Mouse (Mus musculus) CD8-positive naive resting alpha-beta T cell, adult 2 months (primary cell): ENCODE data around the gene Tradd.
"Not testable (repeated sequence)": the region's sequence is repeated elsewhere in the genome, so short reads cannot be mapped to it uniquely, and the experiment has no call there.

ENCODE experiments used
- DNase-seq, 2 experiments: peaks; one replicate each; pipeline ENCODE4 v3.0.0; 2022; ENCODE audit warnings: low read depth in 2 of 2, low spot score in 2 of 2

Tradd gene

GRCm38 (mm10) chr8:105252680-105253537, 11.5 kb downstream of the Tradd start:
- no peak for DNase-seq

DNA sequence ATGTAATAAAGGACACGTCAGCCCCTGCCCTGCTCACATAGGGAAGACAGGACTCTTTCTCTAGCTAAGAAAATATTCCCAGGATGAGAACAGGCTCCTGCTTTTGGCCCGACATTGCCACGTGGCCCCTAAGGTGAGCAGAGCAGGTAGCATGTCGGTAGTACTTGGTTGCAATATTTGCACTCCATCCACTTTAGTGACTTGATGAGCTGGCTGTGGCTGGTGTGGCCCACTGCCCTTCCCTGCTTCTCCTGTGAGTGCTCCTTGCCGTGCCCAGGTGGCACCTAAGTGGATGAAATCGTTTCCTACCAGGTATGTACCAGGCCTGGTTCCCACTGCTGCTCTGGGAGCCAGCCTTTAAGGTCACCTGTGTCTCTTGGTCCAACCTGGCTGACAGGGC, 12.5 kb downstream of the Tradd start:
- DNase-seq: no peak

GRCm38 (mm10) chr8:105241016-105241415, 23.4 kb downstream of the Tradd start:
- DNase-seq: no peak

DNA sequence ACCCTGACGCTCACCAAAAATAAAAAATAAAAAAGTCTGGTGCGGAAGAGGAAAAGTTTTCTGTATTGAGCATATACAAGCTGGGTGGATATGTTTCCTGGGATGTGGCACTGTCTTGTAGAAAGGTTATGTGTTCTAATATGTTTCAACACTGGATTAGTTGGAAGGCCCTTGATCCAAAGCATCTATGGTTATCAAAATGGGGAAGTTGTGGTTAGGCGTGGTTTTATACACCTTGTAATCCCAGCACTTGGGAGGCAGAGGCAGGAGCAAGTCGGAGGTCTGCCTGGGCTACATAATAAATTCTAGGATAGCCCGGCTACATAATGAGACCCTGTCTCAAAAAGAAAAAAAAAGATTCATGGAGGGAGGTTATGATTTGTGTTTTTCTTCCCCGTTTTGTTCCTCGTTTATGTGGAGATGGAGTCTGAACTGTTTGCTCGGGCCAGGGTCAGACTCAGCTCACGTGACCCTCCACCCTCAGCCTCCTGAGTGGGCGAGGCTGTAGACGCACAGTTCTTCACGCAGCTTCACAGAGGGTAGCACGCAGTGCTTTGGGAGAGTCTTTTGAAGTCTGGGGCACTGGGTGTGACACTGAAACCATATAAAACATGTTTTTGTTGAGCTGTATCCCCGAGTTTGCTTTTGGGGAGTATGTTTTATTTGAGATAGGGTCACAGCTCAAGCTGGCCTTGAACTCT, 26.8 kb downstream of the Tradd start:
- no peak for DNase-seq

DNA sequence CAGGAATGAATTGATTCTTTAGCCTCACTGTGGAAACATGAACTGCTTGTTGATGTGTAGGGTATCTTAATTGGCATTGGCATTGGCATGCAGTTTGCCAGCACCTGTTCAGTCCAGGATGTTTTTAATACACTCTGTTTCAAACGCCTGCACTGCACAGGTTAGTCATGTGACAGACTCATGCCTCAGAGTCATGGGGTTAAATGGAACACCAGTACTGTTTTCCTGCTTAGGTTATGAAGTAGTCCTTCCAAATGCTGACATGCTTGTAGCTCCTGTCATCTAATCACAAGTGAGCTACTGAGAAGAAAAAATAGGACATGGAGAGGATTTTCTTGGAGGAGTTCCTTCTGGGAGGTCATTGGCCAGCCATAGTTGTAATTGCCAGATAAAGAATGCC, 29.2 kb downstream of the Tradd start:
- no peak for DNase-seq

DNA sequence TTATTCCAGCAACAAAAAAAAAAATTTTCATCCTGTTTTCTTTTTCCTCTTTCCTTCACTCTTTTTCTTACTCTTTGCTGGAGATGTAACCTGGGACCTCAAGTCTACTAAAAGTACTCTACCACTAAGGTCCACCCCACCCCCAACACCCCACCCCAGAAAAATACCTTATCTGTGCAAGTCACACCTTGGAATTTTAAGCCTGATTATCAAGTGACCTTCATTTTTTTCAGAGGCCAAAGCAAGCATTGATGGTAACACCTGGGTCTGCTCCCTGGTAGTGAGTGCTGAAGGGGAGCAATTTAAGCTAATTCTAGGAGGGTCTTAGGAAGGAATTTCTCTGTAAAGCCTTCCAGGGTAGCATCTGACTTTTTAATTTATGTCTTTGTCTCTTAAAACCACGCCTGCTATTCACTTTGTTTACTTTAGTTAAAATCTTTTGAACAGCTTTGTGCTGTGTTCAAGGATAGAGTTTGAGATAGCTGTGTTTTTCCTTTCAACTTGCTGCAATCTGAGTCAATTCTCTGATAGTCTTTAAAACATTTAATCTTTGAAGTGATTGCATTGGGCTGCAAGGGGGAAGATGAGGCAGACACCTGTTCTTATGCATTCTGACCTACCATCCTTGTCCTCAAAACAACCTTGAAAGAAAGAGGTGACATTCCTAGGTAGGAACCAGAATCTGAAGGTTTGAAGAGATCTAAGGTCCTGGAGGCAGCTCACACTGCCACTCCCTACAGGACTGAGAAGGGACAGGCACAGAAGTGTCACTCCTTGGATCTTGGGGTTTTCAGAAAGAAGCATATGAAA, 31.1 kb downstream of the Tradd start:
- no peak for DNase-seq

- not testable (repeated sequence) for DNase-seq
Observed at GRCm38 (mm10) chr8:105232321-105232693, 32.1 kb downstream of the Tradd start.

DNA sequence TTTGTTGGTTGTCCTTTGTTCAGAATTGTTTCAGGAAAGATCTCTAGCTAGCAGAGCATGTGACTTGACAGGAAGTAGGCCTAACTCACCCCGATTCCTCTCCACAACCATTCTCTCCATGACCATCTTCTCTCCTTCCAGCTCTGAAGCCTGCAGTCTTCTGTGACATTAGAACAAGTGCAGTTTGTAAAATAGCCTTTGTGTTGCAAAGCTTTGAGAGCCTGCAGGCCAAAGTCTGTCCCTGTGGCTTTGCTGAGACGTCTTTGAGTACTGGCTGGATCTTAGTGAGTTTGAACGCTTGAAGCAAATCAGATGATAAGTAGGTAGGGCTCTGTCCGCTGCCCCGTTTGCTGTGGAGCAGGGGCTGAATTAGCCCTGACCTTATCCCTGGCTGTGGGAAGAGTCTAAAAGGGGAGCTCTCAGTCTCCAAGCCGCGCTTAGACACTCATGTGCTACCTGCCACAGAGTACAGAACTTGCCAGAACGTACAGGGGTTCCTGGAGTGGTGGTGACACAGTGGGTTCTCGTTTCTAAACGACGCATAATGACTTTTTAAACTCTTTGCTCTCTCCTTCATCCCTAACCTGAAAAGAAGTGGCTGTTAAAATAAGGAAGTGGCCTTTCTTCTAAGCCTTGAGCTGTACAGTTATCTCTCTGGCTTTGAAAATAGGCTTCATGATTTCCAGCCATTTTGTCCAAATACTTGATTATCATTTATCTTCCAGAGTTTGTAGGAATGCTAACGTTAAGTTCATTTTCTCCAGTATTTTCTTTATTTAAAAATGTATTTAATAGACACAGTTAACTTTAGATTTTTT, 32.7 kb downstream of the Tradd start:
- DNase-seq: no peak

DNA sequence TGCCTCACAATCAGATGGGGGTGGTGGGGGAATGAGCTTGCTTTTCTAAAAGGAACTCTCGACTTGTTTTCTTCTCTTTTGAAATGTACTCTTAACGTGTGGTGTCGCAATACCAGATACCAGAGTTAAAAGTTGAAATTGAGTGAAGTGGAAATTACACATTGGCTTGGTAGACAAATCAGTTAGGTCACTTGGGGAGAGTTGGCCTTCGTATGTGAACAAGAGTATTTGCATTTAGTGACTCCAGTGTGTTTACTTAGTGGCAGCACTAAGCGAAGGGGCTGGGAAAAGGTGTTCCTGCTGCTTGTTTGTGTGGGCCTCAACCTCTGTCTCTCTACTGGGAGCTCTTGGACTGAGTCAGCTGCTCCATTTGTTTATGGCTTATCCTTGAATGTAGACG, 38.5 kb downstream of the Tradd start:
- no peak for DNase-seq

DNA sequence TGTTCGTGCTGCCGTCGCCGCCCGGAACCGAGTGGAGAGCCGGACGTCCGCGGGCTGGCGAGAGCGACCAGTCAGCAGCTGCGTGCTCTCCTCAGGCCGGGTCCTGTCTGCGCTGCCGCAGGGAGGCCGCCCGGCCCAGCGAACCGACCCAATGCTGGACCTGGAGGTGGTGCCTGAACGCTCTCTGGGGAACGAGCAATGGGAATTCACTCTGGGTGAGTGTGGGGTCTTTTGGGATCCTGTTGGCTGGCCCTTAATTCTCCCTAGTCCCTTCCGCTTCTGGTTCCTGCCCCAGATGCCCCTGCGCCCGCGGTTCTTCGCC, 39.2 kb downstream of the Tradd start:
- DNase-seq: no peak

GRCm38 (mm10) chr8:105224413-105225271, 39.8 kb downstream of the Tradd start, which contains the start of gene D230025D16Rik:
Gene D230025D16Rik (plus strand): TSS chr8:105225145.
- DNase-seq: peak; percentile 92 to 97

DNA sequence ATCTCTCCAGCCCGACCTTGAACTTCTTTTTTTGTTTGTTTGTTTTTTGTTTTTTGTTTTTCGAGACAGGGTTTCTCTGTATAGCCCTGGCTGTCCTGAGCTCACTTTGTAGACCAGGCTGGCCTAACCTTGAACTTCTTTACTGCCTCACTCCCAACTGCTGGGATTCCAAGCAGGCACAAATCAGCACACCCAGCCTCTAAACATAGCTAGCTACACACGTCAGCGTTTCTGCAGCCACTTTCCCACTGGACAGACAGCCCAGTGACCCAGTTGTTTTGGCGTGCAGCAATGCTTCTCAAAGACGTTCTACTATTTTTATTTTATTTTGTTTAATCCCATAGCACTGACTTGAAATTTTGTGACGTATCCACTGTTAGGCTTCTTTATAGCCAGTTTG, 40.6 kb downstream of the Tradd start:
- DNase-seq: no peak

DNA sequence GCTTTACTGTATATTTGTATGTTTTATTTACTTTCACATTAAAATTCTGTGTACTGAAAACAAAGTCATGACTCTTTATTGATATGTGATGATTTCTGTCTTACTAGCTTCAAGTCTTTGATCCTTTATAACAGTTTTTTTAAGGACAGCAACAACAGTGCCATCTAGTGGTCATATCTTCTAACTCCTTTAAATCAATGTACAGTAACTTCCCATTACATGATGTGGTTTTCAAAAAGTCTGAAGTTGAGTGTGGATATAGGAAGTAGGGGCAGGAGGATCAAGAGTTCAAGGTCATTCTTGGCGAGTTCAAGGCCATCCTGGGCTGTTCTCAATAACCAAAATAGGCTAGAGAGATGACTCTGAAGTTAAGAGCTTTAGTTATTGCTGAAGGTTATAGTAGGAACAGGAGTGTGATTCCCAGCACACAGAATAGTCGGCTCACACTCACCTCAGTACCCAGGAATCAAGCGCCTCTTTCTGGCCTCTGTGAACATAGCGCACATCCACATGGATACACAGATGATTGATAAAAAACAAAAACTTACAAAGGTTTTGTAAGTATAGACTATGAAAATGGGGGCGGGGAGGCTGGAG, 46.4 kb downstream of the Tradd start:
- DNase-seq: peak; percentile 6 to 56

GRCm38 (mm10) chr8:105214104-105214503, 50.3 kb downstream of the Tradd start:
- DNase-seq: no peak

GRCm38 (mm10) chr8:105209153-105210110, 55.0 kb downstream of the Tradd start:
- no peak for DNase-seq
